In the genomic region with DNA sequence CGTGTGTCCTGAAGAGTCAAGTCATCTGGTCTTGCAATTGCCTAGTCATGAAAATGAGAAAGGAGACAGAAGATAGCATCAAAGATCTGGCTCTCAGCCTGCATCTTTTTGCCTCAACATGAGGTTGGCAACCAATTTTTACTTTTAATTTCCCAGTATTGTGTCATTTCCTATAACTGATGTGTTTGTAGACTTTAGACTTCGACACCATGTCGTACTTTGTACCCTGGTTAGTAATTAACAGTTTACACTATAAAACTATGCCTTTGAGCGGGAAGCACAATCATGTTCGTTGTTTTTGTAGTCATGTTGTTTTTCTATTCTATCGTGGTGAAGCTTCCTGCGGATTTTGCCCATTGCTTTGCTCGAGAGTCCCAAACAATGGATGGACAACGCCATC, we compare ENCODE assay signal across 20 mouse cellular contexts. TPM values are rescaled to one million over a fixed set of nuclear protein-coding genes. Genes with fewer than 3 reads are reported as not detected.
DNase-seq lines count a peak whose midpoint lies in the region; ATAC-seq and TF ChIP-seq lines count a peak whose summit lies in the region.
"Had no signal": no experiment of that assay in that cellular context is flagged by ENCODE, and none has a peak within 500 bp of the region (broad histone marks: within the 10 kb centered on the region; RNA-seq: fewer than 3 reads in every experiment).

No protein-coding gene starts in this region.

- no peaks in the 10 kb centered on the region for H3K9me3 ChIP-seq in heart, embryonic 13.5 days
- no peaks in the 10 kb centered on the region for H3K9me3 ChIP-seq in liver, postnatal 0 days (ENCODE audit: low read length)
- H3K9me3 ChIP-seq: embryonic facial prominence, embryonic 12.5 days; forebrain, embryonic 15.5 days; hindbrain, embryonic 12.5 days had no signal

- intact Hi-C loops in heart, postnatal 10 days (cut with DNase I), result no loop called here

- no peak for TF ChIP-seq CTCF in liver, postnatal 0 days (IDR thresholded peaks at IDR 0.05; ENCODE audit: low read depth)

- peaks cover 11% of the 10 kb centered on the region for H3K4me1 ChIP-seq in heart, embryonic 13.5 days
- H3K4me1 ChIP-seq in liver, postnatal 0 days (ENCODE audit: insufficient read depth), result peaks cover 4% of the 10 kb centered on the region; the same call in 1 of the 2 replicates
- H3K4me1 ChIP-seq: forebrain, embryonic 15.5 days had no signal

- H3K9ac ChIP-seq in heart, embryonic 13.5 days, result no peak overlapping the region
- H3K9ac ChIP-seq in liver, postnatal 0 days (replicated peaks), result no peak overlapping the region
- H3K9ac ChIP-seq: embryonic facial prominence, embryonic 12.5 days; forebrain, embryonic 15.5 days; hindbrain, embryonic 12.5 days had no signal

- WGBS in heart, embryonic 13.5 days, result 85% methylated on average over 9 of the region's 9 CpGs
- WGBS in liver, postnatal 0 days (ENCODE audit: insufficient replicate concordance), result 74% methylated on average over 9 of the region's 9 CpGs
- WGBS in large intestine, adult 2 months, result 45% methylated on average over 9 of the region's 9 CpGs

- H3K36me3 ChIP-seq in heart, embryonic 13.5 days, result no peaks in the 10 kb centered on the region
- no peaks in the 10 kb centered on the region for H3K36me3 ChIP-seq in liver, postnatal 0 days (replicated peaks; ENCODE audit: insufficient read depth, low read length)
- H3K36me3 ChIP-seq: embryonic facial prominence, embryonic 12.5 days; forebrain, embryonic 15.5 days; hindbrain, embryonic 12.5 days had no signal

- ATAC-seq in heart, embryonic 13.5 days (ENCODE audit: extremely low read depth, insufficient number of reproducible peaks, low FRiP score, low TSS enrichment), result no peak
- peak; percentile 65; the same call in 1 of the 2 replicates for ATAC-seq in liver, postnatal 0 days
- ATAC-seq: forebrain, embryonic 15.5 days; hindbrain, embryonic 16.5 days had no signal

- no peak overlapping the region for H3K4me3 ChIP-seq in heart, embryonic 13.5 days
- no peak overlapping the region for H3K4me3 ChIP-seq in liver, postnatal 0 days (ENCODE audit: low read depth, low read length)
- H3K4me3 ChIP-seq: embryonic facial prominence, embryonic 12.5 days; forebrain, embryonic 15.5 days; hindbrain, embryonic 12.5 days had no signal

- TF ChIP-seq EP300 in liver, postnatal 0 days (IDR thresholded peaks at IDR 0.05; ENCODE audit: low read depth), result no peak

- no peak for DNase-seq in heart, postnatal 10 days
- peak; percentile 44 to 69 for DNase-seq in kidney, adult 8-10 months
- DNase-seq in kidney, postnatal 25 days, result no peak
- DNase-seq in liver, postnatal 0 days, result no peak
- no peak for DNase-seq in liver
- peak; percentile 52 for DNase-seq in large intestine, adult 2 months (ENCODE audit: low read depth, low spot score)
- no peak for DNase-seq in adrenal gland, adult 8-10 months
- DNase-seq: adrenal gland, postnatal 14 days; cerebellum, adult 11-12 months; cerebellum, adult 9-10 months; cerebellum, postnatal 25 days; gastrocnemius, postnatal 10 days; heart, adult 18-20 months; heart, postnatal 4 days had no signal

- no peak overlapping the region for H3K4me2 ChIP-seq in heart, embryonic 13.5 days
- no peak overlapping the region for H3K4me2 ChIP-seq in liver, postnatal 0 days (ENCODE audit: low read depth, low read length)
- H3K4me2 ChIP-seq: embryonic facial prominence, embryonic 12.5 days; forebrain, embryonic 15.5 days; hindbrain, embryonic 12.5 days had no signal

- peak overlapping the region; percentile 54 for H3K27ac ChIP-seq in heart, embryonic 13.5 days (replicated peaks)
- H3K27ac ChIP-seq in liver, postnatal 0 days (ENCODE audit: low read depth), result no peak overlapping the region; the same call in 1 of the 2 replicates
- H3K27ac ChIP-seq: embryonic facial prominence, embryonic 12.5 days; forebrain, embryonic 15.5 days; hindbrain, embryonic 12.5 days had no signal

- no peaks in the 10 kb centered on the region for H3K27me3 ChIP-seq in heart, embryonic 13.5 days (replicated peaks)
- no peaks in the 10 kb centered on the region for H3K27me3 ChIP-seq in liver, postnatal 0 days (ENCODE audit: insufficient read depth, low read length)
- H3K27me3 ChIP-seq: embryonic facial prominence, embryonic 12.5 days; forebrain, embryonic 15.5 days; hindbrain, embryonic 12.5 days had no signal

RNA-seq across cellular contexts. Expression of gene Hhat, which starts 41.7 kb away (rescaled TPM):
- polyA plus RNA-seq in heart, embryonic 13.5 days (2015; fragmentation: Nextera tagmentation; extraction: Ambion mirVana), result 6.3 and 6.4 TPM in 2 replicates
- total RNA-seq in heart, postnatal 10 days (2021), result 1 to 10 TPM; 3.6 to 4.0 TPM
- polyA plus RNA-seq in liver, postnatal 0 days (2015; fragmentation: Nextera tagmentation; extraction: Ambion mirVana), result 0.76 and 1.1 TPM in 2 replicates
- polyA plus RNA-seq in large intestine, adult 2 months (2012; rRNA removed), result 1.8 and 2.5 TPM in 2 replicates
- 1 to 10 TPM; 5.7 to 9.3 (median 7.5) TPM for total RNA-seq in adrenal gland, adult 8-10 months (2022)

RNA-seq across cellular contexts. Expression of gene Sertad4, which starts 42.8 kb away (rescaled TPM):
- polyA plus RNA-seq in heart, embryonic 13.5 days (2015; fragmentation: Nextera tagmentation; extraction: Ambion mirVana), result 13.7 and 14.2 TPM in 2 replicates
- 10 to 100 TPM; 11.5 to 13.2 TPM for total RNA-seq in heart, postnatal 10 days (2021)
- polyA plus RNA-seq in liver, postnatal 0 days (2015; fragmentation: Nextera tagmentation; extraction: Ambion mirVana), result 0.28 and 0.37 TPM in 2 replicates
- 1.1 and 1.2 TPM in 2 replicates for polyA plus RNA-seq in large intestine, adult 2 months (2012; rRNA removed)
- total RNA-seq in adrenal gland, adult 8-10 months (2022), result 1 to 10 TPM; 5.3 to 9.9 (median 6.5) TPM
- total RNA-seq: MEL had no signal

Comparison
In these comparisons a context has a peak if more than half of its experiments do, and no peak if none do; other contexts are left out.
1. DNase-seq: peak in kidney, adult 8-10 months (2 of 2) and large intestine, adult 2 months (single experiment); none in heart, postnatal 10 days (0 of 2), kidney, postnatal 25 days (0 of 2), liver, postnatal 0 days (single experiment), liver (single experiment) and adrenal gland, adult 8-10 months (single experiment).